In genomic region chr17:12983988-12984387, GRCm38 (mm10) we compare ENCODE assay signal across 21 mouse cellular contexts. TPM values are rescaled to one million over a fixed set of nuclear protein-coding genes. Genes with fewer than 3 reads are reported as not detected.
"Had no signal": no experiment of that assay in that cellular context is flagged by ENCODE, and none has a peak within 500 bp of the region (broad histone marks: within the 10 kb centered on the region; RNA-seq: fewer than 3 reads in every experiment).

No protein-coding gene starts in this region.

- H3K4me1 ChIP-seq: midbrain, embryonic 12.5 days; stomach, embryonic 15.5 days had no signal

- H3K4me3 ChIP-seq: liver, embryonic 15.5 days; lung, embryonic 15.5 days; midbrain, embryonic 12.5 days; myocyte; neural tube, embryonic 13.5 days; neural tube, embryonic 15.5 days; stomach, embryonic 15.5 days had no signal

- ATAC-seq: liver, postnatal 0 days; lung, postnatal 0 days; midbrain, embryonic 16.5 days had no signal

- H3K27me3 ChIP-seq: liver, embryonic 15.5 days; lung, embryonic 15.5 days; midbrain, embryonic 12.5 days; neural tube, embryonic 13.5 days; neural tube, embryonic 15.5 days; stomach, embryonic 15.5 days had no signal

- DNase-seq: liver, postnatal 0 days; lung, adult 2 months; lung, postnatal 14 days; lung, postnatal 36 days; midbrain, embryonic 14.5 days; retina, postnatal 1 day; right cerebral cortex, adult 18-20 months; right cerebral cortex, postnatal 25 days; thymus, adult 2 months; thymus, postnatal 25 days; thymus, postnatal 4 days had no signal

- H3K9me3 ChIP-seq: liver, embryonic 15.5 days; lung, embryonic 15.5 days; midbrain, embryonic 12.5 days; neural tube, embryonic 13.5 days; neural tube, embryonic 15.5 days; stomach, embryonic 15.5 days had no signal

RNA-seq across cellular contexts. Expression of gene Acat3, which starts 43.6 kb away (rescaled TPM):
- polyA plus RNA-seq: spleen, adult 2 months had no signal
